Mouse (Mus musculus): ENCODE data around the gene Lilra6.

DNA sequence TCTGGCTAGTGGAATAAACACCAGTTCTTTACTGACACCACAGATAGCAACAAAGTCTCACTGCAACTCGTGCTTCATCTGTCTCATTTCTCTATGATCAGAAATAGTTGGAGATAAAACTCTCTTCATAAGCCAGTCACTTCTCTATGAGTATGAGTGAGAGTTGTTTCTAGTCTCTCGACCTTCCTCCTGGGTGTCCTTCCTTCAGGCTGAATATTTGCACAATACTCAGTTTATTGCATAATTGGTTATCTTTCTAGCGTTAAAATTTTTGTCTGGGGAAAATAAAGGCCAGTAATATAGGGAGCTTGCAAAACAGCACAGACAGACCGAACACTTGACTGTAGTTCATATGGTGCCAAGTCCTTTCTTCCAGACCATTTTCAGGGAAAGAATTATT lies 30.8 kb upstream of the Lilra6 start:
- TF ChIP-seq CTCF (IDR thresholded peaks at IDR 0.05; ENCODE audit: insufficient read depth, low read length) (no peak), POLR2A (IDR thresholded peaks at IDR 0.05; ENCODE audit: borderline replicate concordance, extremely low read depth, low read depth, low read length) (no peak)

All from lung, adult 2 months (tissue).